In genomic region chr11:115884361-115884760, GRCm38 (mm10) we compare ENCODE assay signal across 37 mouse cellular contexts. TPM values are rescaled to one million over a fixed set of nuclear protein-coding genes. Genes with fewer than 3 reads are reported as not detected.
DNase-seq lines count a peak whose midpoint lies in the region; ATAC-seq lines count a peak whose summit lies in the region.
"Had no signal": no experiment of that assay in that cellular context is flagged by ENCODE, and none has a peak within 500 bp of the region (broad histone marks: within the 10 kb centered on the region; RNA-seq: fewer than 3 reads in every experiment).

No protein-coding gene starts in this region.

- ATAC-seq in kidney, embryonic 16.5 days (ENCODE audit: low FRiP score, low TSS enrichment): no peak
- peak; percentile 45; the same call in 1 of the 2 replicates for ATAC-seq in stomach, embryonic 16.5 days (ENCODE audit: insufficient read depth, low FRiP score)
- ATAC-seq in erythroblast, adult 5-6 weeks (replicated peaks; ENCODE audit: low FRiP score, poor library complexity, severe bottlenecking): no peak
- ATAC-seq: forebrain, embryonic 14.5 days; hindbrain, postnatal 0 days; midbrain, embryonic 15.5 days; Patski had no signal

- no peak overlapping the region for H3K4me3 ChIP-seq in kidney, embryonic 16.5 days (ENCODE audit: low read length)
- no peak overlapping the region for H3K4me3 ChIP-seq in stomach, embryonic 16.5 days (replicated peaks; ENCODE audit: low read length)
- H3K4me3 ChIP-seq: embryonic facial prominence, embryonic 10.5 days; embryonic facial prominence, embryonic 15.5 days; heart, embryonic 10.5 days; heart, embryonic 15.5 days; hindbrain, embryonic 12.5 days; midbrain, embryonic 10.5 days; midbrain, embryonic 15.5 days; neural tube, embryonic 15.5 days had no signal

- no peak overlapping the region for H3K4me2 ChIP-seq in kidney, embryonic 16.5 days (replicated peaks; ENCODE audit: low read depth, low read length)
- no peak overlapping the region for H3K4me2 ChIP-seq in stomach, embryonic 16.5 days (ENCODE audit: low read depth, low read length)
- H3K4me2 ChIP-seq: heart, embryonic 15.5 days; hindbrain, embryonic 12.5 days; lung, embryonic 14.5 days; midbrain, embryonic 15.5 days; neural tube, embryonic 15.5 days had no signal

- H3K27ac ChIP-seq in kidney, embryonic 16.5 days (ENCODE audit: low read length): no peak overlapping the region
- no peak overlapping the region for H3K27ac ChIP-seq in stomach, embryonic 16.5 days (ENCODE audit: low read length)
- H3K27ac ChIP-seq: embryonic facial prominence, embryonic 10.5 days; embryonic facial prominence, embryonic 15.5 days; heart, embryonic 10.5 days; heart, embryonic 15.5 days; hindbrain, embryonic 12.5 days; hindbrain, postnatal 0 days; liver, embryonic 14.5 days; midbrain, embryonic 10.5 days; midbrain, embryonic 15.5 days; neural tube, embryonic 15.5 days had no signal

- H3K36me3 ChIP-seq in kidney, embryonic 16.5 days (ENCODE audit: insufficient read depth, low read length): no peaks in the 10 kb centered on the region
- H3K36me3 ChIP-seq in stomach, embryonic 16.5 days (ENCODE audit: control insufficient read depth, insufficient read depth, low read length): no peaks in the 10 kb centered on the region
- H3K36me3 ChIP-seq: embryonic facial prominence, embryonic 10.5 days; embryonic facial prominence, embryonic 15.5 days; heart, embryonic 10.5 days; heart, embryonic 15.5 days; hindbrain, embryonic 12.5 days; midbrain, embryonic 10.5 days; midbrain, embryonic 15.5 days; neural tube, embryonic 15.5 days had no signal

- no peaks in the 10 kb centered on the region for H3K4me1 ChIP-seq in kidney, embryonic 16.5 days (ENCODE audit: insufficient read depth, low read length)
- H3K4me1 ChIP-seq in stomach, embryonic 16.5 days (ENCODE audit: control insufficient read depth, insufficient read depth, low read length): 0 out of 2 replicates have a peak, but pooled peaks cover 3% of the 10 kb centered on the region
- H3K4me1 ChIP-seq: hindbrain, embryonic 12.5 days; midbrain, embryonic 15.5 days had no signal

- peaks cover 11% of the 10 kb centered on the region; the same call in 1 of the 2 replicates for H3K27me3 ChIP-seq in kidney, embryonic 16.5 days (ENCODE audit: insufficient read depth, low read length)
- H3K27me3 ChIP-seq in stomach, embryonic 16.5 days (ENCODE audit: control insufficient read depth, insufficient read depth, low read length): no peaks in the 10 kb centered on the region
- H3K27me3 ChIP-seq: midbrain, embryonic 15.5 days; Patski had no signal

- DNase-seq in kidney, postnatal 36 days: peak; percentile 51 to 72
- DNase-seq in ZHBTc4 (ENCODE audit: low read depth, low spot score): peak; percentile 83
- no peak for DNase-seq in urinary bladder, adult 2 months (ENCODE audit: low spot score)
- DNase-seq: adrenal gland, adult 2 months; B cell, adult 2 months; cerebellum, adult 2 months; cerebellum, postnatal 14 days; gastrocnemius, postnatal 25 days; heart, adult 11 months; heart, postnatal 36 days; layer of hippocampus, adult 9-11 months; liver; lung, embryonic 14.5 days; lung, postnatal 14 days; retina, postnatal 1 day; right cerebral cortex, postnatal 14 days; spleen, adult 18-20 months; thymus, adult 2 months; thymus, postnatal 36 days had no signal

- WGBS in kidney, embryonic 16.5 days: 92% methylated on average over 3 of the region's 3 CpGs
- 86% methylated on average over 3 of the region's 3 CpGs for WGBS in stomach, embryonic 16.5 days

- no peaks in the 10 kb centered on the region for H3K9me3 ChIP-seq in kidney, embryonic 16.5 days (ENCODE audit: low read length)
- no peaks in the 10 kb centered on the region for H3K9me3 ChIP-seq in stomach, embryonic 16.5 days (replicated peaks; ENCODE audit: control insufficient read depth, low read length)
- H3K9me3 ChIP-seq: embryonic facial prominence, embryonic 10.5 days; embryonic facial prominence, embryonic 15.5 days; heart, embryonic 10.5 days; heart, embryonic 15.5 days; hindbrain, embryonic 12.5 days; midbrain, embryonic 10.5 days; midbrain, embryonic 15.5 days; neural tube, embryonic 15.5 days had no signal

- H3K9ac ChIP-seq in kidney, embryonic 16.5 days (replicated peaks; ENCODE audit: low read length): no peak overlapping the region
- no peak overlapping the region for H3K9ac ChIP-seq in stomach, embryonic 16.5 days (ENCODE audit: low read length)
- H3K9ac ChIP-seq: embryonic facial prominence, embryonic 15.5 days; heart, embryonic 15.5 days; hindbrain, embryonic 12.5 days; liver, embryonic 14.5 days; lung, embryonic 14.5 days; midbrain, embryonic 15.5 days; neural tube, embryonic 15.5 days had no signal

RNA-seq across cellular contexts. Expression of gene Smim5, which starts 15.4 kb away (rescaled TPM):
- polyA plus RNA-seq in kidney, embryonic 16.5 days (2015; fragmentation: Nextera tagmentation; extraction: Ambion mirVana): 4.7 and 5.0 TPM in 2 replicates
- 6.5 and 8.5 TPM in 2 replicates for polyA plus RNA-seq in stomach, embryonic 16.5 days (2015; fragmentation: Nextera tagmentation; extraction: Ambion mirVana)
- total RNA-seq in erythroblast, adult 5-6 weeks (2015; ENCODE audit: low replicate concordance): 14.2 and 17.9 TPM in 2 replicates
- total RNA-seq in erythroblast, adult 5-6 weeks (2017; ENCODE audit: low replicate concordance): 17.1 and 19.2 TPM in 2 replicates
- polyA plus RNA-seq in urinary bladder, adult 2 months (2012; rRNA removed): 7.0 and 10.4 TPM in 2 replicates

RNA-seq across cellular contexts. Expression of gene Myo15b, which starts 26.2 kb away (rescaled TPM):
- polyA plus RNA-seq in kidney, embryonic 16.5 days (2015; fragmentation: Nextera tagmentation; extraction: Ambion mirVana): 12.6 and 14.2 TPM in 2 replicates
- polyA plus RNA-seq in stomach, embryonic 16.5 days (2015; fragmentation: Nextera tagmentation; extraction: Ambion mirVana): 20.8 and 21.1 TPM in 2 replicates
- not detected in 2 replicates for total RNA-seq in erythroblast, adult 5-6 weeks (2015; ENCODE audit: low replicate concordance)
- total RNA-seq in erythroblast, adult 5-6 weeks (2017; ENCODE audit: low replicate concordance): not detected in 2 replicates
- 0.44 and 0.65 TPM in 2 replicates for polyA plus RNA-seq in urinary bladder, adult 2 months (2012; rRNA removed)
- total RNA-seq: gastrocnemius, adult 18-20 months; gastrocnemius, postnatal 25 days had no signal
- polyA plus RNA-seq: forebrain, embryonic 14.5 days had no signal

RNA-seq across cellular contexts. Expression of gene Smim6, which starts 27.5 kb away (rescaled TPM):
- polyA plus RNA-seq in kidney, embryonic 16.5 days (2015; fragmentation: Nextera tagmentation; extraction: Ambion mirVana): 11.8 and 12.8 TPM in 2 replicates
- polyA plus RNA-seq in stomach, embryonic 16.5 days (2015; fragmentation: Nextera tagmentation; extraction: Ambion mirVana): 57.0 and 68.4 TPM in 2 replicates
- 7.5 and 7.9 TPM in 2 replicates for total RNA-seq in erythroblast, adult 5-6 weeks (2015; ENCODE audit: low replicate concordance)
- 0.26 and 1.5 TPM in 2 replicates for total RNA-seq in erythroblast, adult 5-6 weeks (2017; ENCODE audit: low replicate concordance)
- polyA plus RNA-seq in urinary bladder, adult 2 months (2012; rRNA removed): 16.9 and 17.8 TPM in 2 replicates
- total RNA-seq: adrenal gland, adult 2 months; gastrocnemius, adult 18-20 months; gastrocnemius, postnatal 25 days; hindbrain, postnatal 0 days; left cerebral cortex, postnatal 14 days had no signal
- polyA plus RNA-seq: adrenal gland, adult 2 months; cerebellum, adult 2 months; frontal cortex, adult 2 months had no signal

RNA-seq across cellular contexts. Expression of gene Sap30bp, which starts 48.7 kb away (rescaled TPM):
- polyA plus RNA-seq in kidney, embryonic 16.5 days (2015; fragmentation: Nextera tagmentation; extraction: Ambion mirVana): 35.9 and 38.9 TPM in 2 replicates
- polyA plus RNA-seq in stomach, embryonic 16.5 days (2015; fragmentation: Nextera tagmentation; extraction: Ambion mirVana): 32.0 and 35.2 TPM in 2 replicates
- 3.6 and 6.3 TPM in 2 replicates for total RNA-seq in erythroblast, adult 5-6 weeks (2015; ENCODE audit: low replicate concordance)
- total RNA-seq in erythroblast, adult 5-6 weeks (2017; ENCODE audit: low replicate concordance): 75.6 and 96.5 TPM in 2 replicates
- polyA plus RNA-seq in urinary bladder, adult 2 months (2012; rRNA removed): 31.6 and 33.7 TPM in 2 replicates

RNA-seq across cellular contexts. Expression of gene Recql5, which starts 48.9 kb away (rescaled TPM):
- 25.3 and 26.9 TPM in 2 replicates for polyA plus RNA-seq in kidney, embryonic 16.5 days (2015; fragmentation: Nextera tagmentation; extraction: Ambion mirVana)
- polyA plus RNA-seq in stomach, embryonic 16.5 days (2015; fragmentation: Nextera tagmentation; extraction: Ambion mirVana): 19.5 and 19.7 TPM in 2 replicates
- 6.3 and 8.3 TPM in 2 replicates for total RNA-seq in erythroblast, adult 5-6 weeks (2015; ENCODE audit: low replicate concordance)
- 15.3 and 31.6 TPM in 2 replicates for total RNA-seq in erythroblast, adult 5-6 weeks (2017; ENCODE audit: low replicate concordance)
- 26.4 and 29.5 TPM in 2 replicates for polyA plus RNA-seq in urinary bladder, adult 2 months (2012; rRNA removed)
